Mouse (Mus musculus) NIH3T3 (cell line): ENCODE data around the gene Defb13.
A peak's percentile ranks its signal among the peaks of the same experiment; 100 is the strongest.
"Not testable (repeated sequence)": the region's sequence is repeated elsewhere in the genome, so short reads cannot be mapped to it uniquely, and the experiment has no call there.

Experiments used
- DNase-seq: peaks from one replicate; pipeline ENCODE4 v3.0.0-alpha.2; 2012; ENCODE audit warnings: low read depth

The Defb13 gene

DNA sequence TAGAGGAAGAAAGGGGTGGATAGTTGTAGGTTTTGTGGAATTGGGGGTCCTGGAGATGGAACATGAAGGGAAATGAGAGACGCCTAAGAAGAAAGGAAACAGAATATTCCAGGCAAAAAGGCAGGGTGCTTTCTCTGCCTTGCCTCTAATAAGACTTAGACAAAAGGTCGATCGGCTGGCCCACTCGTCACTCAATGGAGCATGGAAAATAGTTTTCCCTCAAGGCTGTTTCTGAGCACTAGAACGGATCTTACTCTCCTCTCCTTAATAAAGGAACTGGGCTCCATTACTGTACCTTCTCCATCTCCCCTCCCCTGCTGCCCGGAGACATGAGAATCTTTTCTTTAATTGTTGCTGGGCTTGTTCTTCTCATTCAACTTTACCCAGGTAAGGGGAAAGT lies at the start of gene Defb13:
Gene Defb13, plus strand, starts transcription at position 301 of the 400 bp plus-strand sequence.
- no peak for DNase-seq

DNA sequence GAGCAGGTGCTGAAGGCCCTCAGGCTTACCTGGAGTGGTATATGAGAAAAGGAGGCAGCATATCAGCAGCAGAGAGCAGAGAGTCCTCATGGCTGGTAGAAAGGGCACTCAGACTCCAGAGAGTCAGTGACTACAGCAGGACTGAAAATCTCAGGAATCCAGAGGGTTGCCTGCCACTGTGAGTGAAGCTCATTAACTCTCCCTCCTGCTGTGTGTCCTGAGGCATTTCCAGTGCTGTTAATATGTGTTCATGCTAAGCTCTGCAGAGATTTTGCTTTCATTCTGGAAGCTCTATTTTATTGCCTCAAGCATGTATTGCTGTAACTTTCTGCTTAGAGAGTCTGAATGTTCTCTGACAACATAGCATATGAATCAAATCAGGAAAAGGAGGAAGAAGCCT lies 40.3 kb upstream of the Defb13 start, which contains the start of gene Defb11:
Gene Defb11, minus strand, starts transcription at position 123 of the 400 bp plus-strand sequence.
- not testable (repeated sequence) for DNase-seq

DNA sequence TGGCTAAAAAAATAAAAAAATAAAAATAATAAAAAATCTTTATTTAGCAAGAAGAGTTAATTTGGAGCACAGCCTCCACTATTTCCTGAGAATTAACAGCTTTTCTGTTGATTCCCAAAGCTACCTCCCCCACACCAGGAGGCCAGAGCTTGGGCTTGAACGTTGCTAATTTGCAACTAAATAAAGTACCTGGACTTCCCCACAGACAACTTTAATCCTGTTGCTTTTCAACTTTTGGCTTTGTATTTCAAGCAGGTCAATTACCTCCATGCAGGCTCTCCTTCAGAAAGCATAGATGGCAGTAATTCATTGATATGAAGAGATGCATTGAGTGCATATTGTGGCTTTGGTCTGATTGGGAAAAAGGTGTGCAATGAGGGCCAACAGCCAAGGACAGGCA lies 34.6 kb upstream of the Defb13 start:
- no peak for DNase-seq

DNA sequence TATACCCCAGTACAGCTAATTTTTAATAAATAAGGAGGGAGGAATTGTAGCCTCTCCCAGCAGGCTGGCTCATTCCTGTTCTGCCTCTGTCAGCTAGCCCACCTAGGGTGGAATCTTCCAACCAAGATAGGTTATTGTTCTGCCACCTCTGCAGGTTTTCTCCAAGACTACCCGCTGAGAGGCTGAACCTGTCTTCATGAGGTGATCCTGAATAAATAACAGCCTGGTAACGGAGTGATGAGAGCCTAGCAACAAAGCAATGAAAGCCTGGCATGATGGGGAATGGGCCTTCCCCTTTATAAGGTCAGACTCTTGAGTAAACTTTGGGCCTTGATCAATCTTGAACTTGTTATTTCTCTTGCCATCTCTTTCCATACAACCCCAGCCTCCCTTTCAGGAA lies 34.0 kb upstream of the Defb13 start:
- DNase-seq: no peak

DNA sequence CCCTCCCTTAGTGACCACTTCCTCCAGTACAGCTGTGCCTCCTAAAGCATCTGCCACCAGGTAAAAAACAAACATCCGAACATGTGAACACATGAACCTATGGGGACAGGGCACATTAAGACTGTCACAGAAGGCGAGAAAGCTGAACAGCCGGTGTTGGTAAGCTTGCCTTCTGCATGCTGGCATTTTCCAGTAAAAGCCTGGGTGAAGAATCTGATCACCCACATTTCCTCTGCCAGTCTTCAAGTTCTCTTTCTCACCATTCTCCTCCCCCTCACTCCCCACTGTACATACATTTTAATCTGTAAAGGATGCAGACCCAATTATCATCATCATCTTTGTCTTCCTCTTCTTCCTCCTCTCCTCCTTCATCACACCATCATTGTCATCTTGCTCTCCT lies 30.9 kb upstream of the Defb13 start:
- DNase-seq: no peak

DNA sequence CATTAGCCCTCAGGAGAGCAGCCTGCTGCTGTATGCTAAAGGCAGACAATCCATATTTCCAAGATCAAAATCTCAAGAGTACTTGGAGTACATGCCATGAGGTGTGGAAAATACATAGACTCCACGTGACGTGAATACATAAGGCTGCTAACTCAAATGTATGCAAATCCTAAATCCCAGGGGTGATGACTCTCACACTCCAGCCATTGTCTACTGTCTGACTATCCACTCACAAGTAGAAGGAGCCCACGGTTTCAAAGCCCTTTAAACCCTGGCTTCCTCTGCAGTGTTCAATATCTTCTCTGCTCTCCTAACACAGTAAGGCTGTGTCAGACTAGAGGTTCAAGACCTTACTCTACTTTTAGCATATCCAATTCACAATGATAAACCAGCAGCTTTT lies 15.8 kb upstream of the Defb13 start:
- not testable (repeated sequence) for DNase-seq

DNA sequence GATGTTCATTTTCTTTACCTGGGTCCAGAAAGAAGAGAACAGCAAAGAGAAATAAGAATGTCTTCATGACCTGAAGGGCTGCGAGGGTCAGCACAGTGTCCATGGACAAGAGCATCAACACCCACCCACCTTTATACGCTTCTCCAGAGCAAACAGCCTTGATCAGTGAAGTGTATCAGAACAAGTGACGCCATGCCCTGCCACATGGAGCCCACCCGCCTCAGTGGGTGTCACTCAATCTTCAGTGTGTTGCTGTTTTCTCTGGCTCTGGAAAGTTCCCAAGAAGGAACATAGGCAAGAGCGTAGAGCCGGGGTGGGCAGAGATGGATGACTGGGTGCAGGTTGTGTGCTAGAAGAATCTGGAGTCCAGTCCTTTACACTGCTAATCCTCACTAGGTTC lies 14.0 kb upstream of the Defb13 start, which contains the start of gene Defb15:
Gene Defb15, minus strand, starts transcription at position 101 of the 400 bp plus-strand sequence.
- no peak for DNase-seq

DNA sequence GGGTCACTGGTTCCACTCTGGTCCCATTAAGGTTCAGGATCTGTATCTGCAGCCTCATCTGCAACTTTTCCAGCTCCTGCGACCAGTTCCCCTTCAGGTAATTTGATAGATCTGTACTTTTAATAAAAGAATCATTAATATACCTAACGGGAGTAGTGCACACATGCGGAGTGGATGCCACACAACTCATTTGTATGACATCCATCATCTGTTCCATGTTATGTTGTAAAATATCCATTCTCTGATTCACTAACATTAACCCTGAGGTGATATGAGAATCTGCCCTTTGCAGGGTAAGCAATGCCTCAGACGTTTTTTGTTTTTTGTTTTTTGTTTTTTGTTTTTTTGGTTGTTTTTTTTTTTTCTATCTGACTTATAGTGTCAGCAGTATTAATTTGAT lies 8.5 kb upstream of the Defb13 start, which contains the start of gene Defb35:
Gene Defb35, plus strand, starts transcription at position 301 of the 400 bp plus-strand sequence.
- not testable (repeated sequence) for DNase-seq

DNA sequence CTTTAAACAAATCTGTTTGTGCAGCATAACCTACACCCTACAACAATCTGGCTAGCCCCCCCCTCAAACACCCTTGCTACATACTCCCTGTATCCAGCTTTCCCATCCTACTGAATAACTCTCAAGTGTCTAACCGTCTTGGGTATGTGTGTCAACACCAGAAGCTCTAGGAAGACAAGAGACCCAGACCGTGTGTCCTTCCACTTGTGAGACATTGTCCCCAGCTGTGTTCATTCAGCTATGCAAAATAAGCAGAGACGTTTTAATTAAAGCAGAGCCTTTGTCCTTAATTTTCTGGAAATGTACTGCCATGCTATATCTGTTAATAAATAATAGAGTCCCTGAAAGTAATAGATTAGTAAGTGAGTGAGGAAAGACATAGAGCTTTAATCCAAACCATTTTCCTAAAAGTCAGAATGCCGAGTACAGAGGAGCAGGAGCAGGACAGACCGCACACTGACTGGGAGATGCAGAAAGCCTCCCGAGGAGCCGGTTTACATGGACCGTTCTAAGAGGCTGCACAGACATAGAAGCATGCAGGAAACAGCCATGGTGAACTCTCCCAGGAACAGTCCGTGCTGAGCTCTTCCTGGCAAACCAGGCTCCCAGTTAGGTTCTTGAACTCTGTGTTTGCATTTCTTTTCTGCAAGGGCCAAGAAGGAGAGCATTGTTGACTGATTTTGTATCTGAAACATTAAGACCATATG lies 902 bp downstream of the Defb13 start:
- DNase-seq: no peak

DNA sequence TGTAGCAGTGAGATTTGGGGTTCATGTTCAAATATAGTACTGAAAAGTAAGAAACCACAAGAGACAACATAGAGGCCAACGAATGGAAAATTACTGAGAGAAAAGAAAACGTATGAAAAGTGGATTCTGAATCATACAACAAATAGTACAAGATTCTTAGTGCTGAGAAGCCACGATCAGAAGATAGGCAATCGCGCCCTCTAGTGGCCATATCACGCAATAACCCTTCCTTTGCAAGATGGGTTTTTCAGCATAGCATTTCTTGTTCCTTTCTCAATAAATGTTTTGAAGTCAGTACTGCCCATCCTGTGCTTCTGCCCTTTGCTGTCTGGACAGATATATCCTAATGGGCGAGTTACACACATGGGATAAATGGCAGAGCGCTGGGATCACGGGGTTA lies 8.8 kb downstream of the Defb13 start:
- DNase-seq: peak; percentile 76

DNA sequence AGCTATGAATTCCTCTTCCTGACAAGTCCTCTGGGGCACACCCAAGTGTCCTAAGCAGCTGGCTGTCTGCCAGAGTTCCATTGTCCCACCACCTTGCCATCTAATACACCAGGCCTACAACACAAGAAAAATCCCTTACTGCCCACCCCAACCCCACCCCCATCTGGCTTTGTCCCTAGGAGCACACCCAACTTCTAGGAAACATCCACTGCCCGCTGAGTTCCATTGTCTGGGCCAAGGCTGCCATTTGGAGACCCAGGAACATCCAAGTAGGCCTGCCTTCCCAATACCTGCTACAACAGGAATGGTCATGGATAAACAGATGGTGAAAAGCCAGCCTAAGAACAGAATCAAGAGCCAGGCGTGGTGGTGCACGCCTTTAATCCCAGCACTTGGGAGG lies 9.8 kb downstream of the Defb13 start:
- no peak for DNase-seq

DNA sequence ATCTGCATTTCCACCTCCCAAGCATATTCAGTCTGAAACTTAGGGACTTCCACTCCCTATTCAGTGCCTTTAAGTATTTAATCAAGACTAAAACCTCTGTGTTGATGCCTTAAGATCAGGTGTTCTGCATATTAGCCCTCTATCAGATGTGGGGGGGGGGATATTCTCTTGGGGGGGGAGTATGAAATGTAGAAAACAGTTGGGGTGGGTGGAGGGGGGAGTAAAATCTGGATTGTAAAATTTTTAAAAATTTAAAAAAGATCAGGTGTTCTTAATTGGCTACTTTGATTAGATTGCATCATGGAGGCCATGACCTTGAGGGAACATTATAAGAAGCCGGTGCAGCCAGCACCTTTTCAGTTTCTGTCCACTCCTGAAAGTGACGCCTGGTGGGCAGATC lies 11.9 kb downstream of the Defb13 start, which contains the start of gene Fam90a1a:
Gene Fam90a1a, plus strand, starts transcription at position 301 of the 400 bp plus-strand sequence.
- DNase-seq: no peak

DNA sequence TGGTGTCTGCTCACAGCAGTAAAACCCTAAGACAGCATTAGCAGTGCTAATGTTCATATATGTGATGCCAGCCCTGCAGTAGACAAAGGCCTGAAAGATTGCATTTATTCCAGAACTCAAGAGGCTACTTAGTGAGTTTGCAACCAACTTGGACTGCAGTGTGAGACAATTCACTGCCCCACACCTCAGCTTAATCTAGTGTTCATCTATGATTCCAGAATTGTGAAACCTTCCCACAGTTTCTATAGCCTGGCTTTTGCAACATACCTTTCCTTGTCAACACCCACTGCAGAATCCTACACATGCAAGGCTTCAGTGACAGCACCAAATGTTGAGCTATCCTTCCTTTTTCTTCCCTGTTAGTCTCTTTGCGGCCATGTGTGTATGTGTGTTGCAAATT lies 20.1 kb downstream of the Defb13 start:
- no peak for DNase-seq

DNA sequence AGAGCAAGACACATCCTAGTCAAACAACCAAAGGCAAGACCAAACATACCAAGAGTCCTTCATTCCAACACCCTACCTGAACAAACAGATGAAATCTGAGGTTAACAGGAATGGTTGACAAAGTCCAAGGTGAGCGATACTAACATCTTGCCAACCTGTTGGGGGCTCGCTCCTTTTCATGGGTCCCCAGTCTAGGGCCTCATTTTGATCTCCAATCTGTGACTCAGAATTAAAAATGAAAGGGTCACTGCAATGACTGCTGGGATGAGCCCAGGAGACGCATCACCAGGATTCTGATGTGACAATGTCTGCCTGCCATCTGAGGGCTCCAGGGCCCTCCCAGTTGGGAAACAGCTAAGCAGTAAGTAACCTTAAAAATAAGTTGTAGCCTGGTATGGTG lies 22.9 kb downstream of the Defb13 start, which contains the start of gene Ccdc70:
Gene Ccdc70, plus strand, starts transcription at position 301 of the 400 bp plus-strand sequence.
- DNase-seq: no peak

DNA sequence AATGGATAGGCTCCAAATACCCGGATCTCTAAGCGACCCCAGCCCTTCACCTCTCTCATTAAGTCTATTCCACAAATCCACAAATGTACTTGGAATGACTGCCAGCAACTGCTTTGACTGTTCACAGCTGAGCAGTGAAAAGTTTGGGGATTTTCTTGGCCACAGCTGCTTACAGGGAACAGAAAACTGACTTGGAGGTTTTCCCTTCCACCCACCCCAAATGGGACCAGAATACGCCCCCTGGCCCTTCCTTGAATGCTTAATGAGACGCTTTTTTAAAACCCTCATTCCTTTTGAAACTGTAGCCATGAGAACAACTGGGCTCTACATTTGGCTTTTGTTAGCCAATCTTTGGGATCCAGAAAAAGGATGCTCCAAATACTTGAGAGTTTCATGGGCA lies 31.6 kb downstream of the Defb13 start:
- DNase-seq: no peak

DNA sequence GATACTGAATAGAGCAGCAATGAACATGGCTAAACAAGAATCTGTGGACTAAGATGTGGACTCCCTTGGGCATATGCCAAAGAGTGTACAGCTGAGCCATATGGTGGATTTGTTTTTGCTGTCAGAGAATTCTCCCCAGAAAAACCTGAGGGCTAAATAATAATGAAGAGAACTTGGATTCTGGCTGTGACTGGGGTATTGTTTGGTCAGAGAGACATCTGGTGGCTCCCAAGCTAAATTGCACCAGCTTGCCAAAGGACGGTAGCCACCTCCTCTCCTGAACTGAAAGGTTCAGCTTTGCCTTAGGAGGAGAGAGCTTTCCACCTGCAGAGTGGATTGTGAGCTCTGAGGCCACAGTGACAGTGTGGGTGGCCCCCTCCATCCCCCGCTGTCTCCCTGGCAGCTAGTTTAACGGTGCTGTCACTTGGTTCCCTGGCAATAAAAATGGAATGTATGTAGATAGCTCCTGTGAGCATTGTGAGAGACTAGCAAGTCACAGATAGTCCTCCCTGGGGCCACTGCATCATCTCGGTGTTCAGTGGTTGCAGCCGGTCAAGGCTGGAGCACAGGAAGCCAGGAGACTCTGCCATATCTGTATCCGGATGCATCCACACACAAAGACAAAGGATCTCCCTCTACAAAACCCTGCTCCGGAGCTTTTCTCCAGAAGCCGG lies 35.2 kb downstream of the Defb13 start:
- peak; percentile 19 for DNase-seq

DNA sequence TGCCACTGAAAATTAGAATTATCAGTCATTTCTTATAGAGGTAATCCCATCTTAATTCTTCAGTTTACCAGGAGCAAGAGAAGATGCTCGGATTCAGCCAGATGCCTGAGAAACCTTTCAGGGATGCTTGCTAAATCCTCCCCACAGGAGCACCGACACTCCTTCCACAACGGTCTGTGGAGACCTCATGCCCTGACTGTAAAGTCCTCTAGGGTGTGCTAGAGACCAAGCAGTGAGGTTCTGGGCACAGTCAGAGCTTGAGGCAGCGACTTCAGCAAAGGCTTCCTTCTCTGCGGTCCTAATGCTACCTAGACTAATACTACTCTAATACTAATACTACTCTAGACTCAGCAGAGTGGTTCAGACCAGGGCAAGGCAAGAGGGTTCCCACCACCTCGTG lies 45.6 kb downstream of the Defb13 start:
- peak; percentile 72 for DNase-seq

DNA sequence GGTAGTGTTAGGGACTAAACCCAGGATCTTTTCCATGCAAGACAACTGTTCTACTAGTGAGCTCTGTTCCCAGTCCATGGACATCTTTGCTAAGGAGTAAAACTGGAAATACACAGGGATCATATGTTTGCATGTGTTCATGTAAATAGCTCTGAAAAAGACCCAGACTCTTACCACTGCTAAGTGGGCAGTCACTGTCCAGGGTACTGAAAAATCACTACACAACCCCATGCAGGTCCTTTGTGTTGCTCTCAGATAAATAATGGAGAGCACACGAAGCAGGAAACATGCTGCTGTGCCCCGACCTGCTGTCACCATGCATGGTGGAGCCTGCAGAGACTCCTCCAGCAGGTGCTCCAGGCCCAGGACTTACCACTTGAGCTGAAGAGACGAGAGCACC lies 48.6 kb downstream of the Defb13 start:
- peak; percentile 54 for DNase-seq
